Mouse (Mus musculus): Measurements from ENCODE around the gene Dnajc7.

DNA sequence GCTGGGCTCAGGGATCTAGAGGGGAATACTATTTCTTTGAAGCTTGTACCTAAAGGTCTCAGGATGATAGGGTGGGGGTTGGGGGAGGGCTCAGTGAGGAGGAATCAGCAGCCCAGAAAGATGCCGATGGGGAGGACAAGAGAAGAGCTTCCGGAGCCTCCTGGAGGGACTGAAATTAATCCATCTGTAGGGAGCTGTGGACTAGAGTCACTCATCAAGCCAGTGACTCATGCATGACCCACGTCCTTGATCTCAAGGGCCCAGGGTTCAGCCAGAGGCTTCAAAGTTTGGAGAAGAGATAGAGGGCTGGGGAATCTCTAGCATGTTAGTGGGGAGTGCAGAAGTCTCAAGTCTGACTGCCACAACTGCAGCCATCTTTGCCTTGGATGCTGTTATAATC lies 31.8 kb upstream of the Dnajc7 start:
- no peak for TF ChIP-seq CTCF (IDR thresholded peaks at IDR 0.05; ENCODE audit: insufficient read depth, low read length)
- no peak for TF ChIP-seq POLR2A (IDR thresholded peaks at IDR 0.05; ENCODE audit: borderline replicate concordance, extremely low read depth, low read depth, low read length)
